Mouse (Mus musculus): Measurements from ENCODE around the gene Lrrfip2. TPM values are rescaled to one million over a fixed set of nuclear protein-coding genes. Genes with fewer than 3 reads are reported as not detected.

Lrrfip2 gene
- polyA plus RNA-seq, 1 experiment from 2014 or later = 39.6 TPM

DNA sequence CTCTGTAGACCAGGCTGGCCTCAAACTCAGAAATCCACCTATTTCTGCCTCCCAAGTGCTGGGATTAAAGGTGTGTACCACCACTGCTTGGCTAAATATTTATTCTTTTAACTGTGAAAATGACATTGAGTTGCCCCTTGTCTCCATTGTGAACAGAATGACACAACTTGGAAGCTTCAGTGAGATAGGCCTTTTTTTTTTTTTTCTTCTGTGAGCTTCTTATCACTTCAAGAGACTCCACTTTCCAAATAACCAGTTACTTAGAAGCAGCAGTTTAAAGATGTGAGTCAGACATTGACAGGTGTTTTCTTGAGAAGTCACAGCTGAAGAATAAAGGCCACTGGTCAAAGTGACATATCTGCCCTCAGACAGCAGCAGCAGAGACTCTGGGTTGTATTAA is 82.8 kb downstream of the Lrrfip2 start:
- Histone ChIP-seq H3K4me3 (ENCODE audit: low read depth, low read length) (no peak overlapping the region), H3K27ac (ENCODE audit: low read depth) (no peak overlapping the region), H3K9me3 (ENCODE audit: low read depth, low read length) (no peaks in the 10 kb centered on the region), H3K36me3 (ENCODE audit: insufficient read depth) (peaks cover 26% of the 10 kb centered on the region), H3K4me1 (ENCODE audit: insufficient read depth) (no peaks in the 10 kb centered on the region), H3K4me2 (no peak overlapping the region), H3K27me3 (ENCODE audit: insufficient read depth, low read length) (no peaks in the 10 kb centered on the region), H3K9ac (no peak overlapping the region)
- TF ChIP-seq CTCF (IDR thresholded peaks at IDR 0.05; ENCODE audit: low read depth) = no peak
- ATAC-seq (ENCODE audit: insufficient read depth) (no peak), DNase-seq (no peak)

- no peak for TF ChIP-seq CTCF (IDR thresholded peaks at IDR 0.05; ENCODE audit: low read depth)
Measured at GRCm38 (mm10) chr9:111204601-111205375, 87.4 kb downstream of the Lrrfip2 start.

DNA sequence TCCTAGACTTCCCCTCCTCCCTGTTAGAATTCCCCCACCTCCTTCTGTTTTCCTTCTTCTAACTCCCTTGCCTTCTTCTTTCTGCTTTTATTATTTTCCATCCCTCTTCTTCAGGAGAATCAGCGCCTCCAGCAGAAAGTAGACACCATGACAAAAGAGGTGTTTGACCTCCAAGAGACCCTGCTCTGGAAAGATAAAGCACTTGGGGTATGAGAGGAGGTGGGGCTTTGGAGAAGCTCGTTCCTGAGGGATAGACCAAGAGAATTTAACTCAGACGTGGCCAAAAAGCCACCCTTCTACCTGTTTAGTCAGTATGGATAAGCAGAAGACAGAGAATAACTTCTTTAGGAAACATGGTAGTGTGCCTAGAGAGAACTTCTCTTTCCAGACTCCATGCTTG is 90.3 kb downstream of the Lrrfip2 start:
- peaks cover 21% of the 10 kb centered on the region; the same call in 1 of the 2 replicates for H3K36me3 ChIP-seq (ENCODE audit: insufficient read depth)
- ATAC-seq (ENCODE audit: insufficient read depth) (no peak), DNase-seq (peak; percentile 49)
- 15% methylated on average over 3 of the region's 3 CpGs for WGBS
- H3K4me2 ChIP-seq = no peak overlapping the region
- H3K27ac ChIP-seq (ENCODE audit: low read depth) = peak overlapping the region; percentile 37; the same call in 1 of the 2 replicates
- no peak overlapping the region for H3K9ac ChIP-seq
- no peaks in the 10 kb centered on the region for H3K27me3 ChIP-seq (ENCODE audit: insufficient read depth, low read length)
- H3K9me3 ChIP-seq (ENCODE audit: low read depth, low read length) = no peaks in the 10 kb centered on the region
- no peak overlapping the region for H3K4me3 ChIP-seq (ENCODE audit: low read depth, low read length)
- H3K4me1 ChIP-seq (ENCODE audit: insufficient read depth) = no peaks in the 10 kb centered on the region
- no peak for TF ChIP-seq CTCF (IDR thresholded peaks at IDR 0.05; ENCODE audit: low read depth)

More at GRCm38 (mm10) chr9:111204601-111205375, 87.4 kb downstream of the Lrrfip2 start:
- Histone ChIP-seq H3K4me1 (ENCODE audit: insufficient read depth) (no peaks in the 10 kb centered on the region), H3K27me3 (ENCODE audit: insufficient read depth, low read length) (no peaks in the 10 kb centered on the region), H3K9me3 (ENCODE audit: low read depth, low read length) (no peaks in the 10 kb centered on the region), H3K9ac (no peak overlapping the region), H3K4me2 (no peak overlapping the region), H3K4me3 (ENCODE audit: low read depth, low read length) (no peak overlapping the region), H3K27ac (ENCODE audit: low read depth) (peak overlapping the region; percentile 27; the same call in 1 of the 2 replicates), H3K36me3 (ENCODE audit: insufficient read depth) (peaks cover 39% of the 10 kb centered on the region)
- peak; percentile 10 for DNase-seq
- WGBS = 48% methylated on average over 9 of the region's 9 CpGs
- no peak for ATAC-seq (ENCODE audit: insufficient read depth)

DNA sequence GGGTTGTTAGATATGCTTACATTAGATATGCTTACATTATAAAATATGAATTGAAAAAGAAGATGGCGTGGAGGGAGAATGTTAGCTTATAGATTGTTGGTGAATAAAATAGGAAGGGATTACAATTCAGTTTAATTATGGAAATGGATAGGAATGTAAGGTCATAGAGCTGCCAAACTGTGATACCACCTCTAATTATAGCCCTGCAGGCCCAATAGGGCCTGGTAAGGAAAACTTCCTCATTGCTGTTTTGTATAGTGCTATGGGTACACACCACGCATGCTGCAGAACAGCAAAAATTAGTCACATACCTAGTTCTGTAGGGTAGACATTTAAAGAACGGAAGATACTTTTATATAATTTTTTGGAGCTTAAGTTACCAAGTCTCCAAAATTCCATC is 90.8 kb downstream of the Lrrfip2 start:
- no peak overlapping the region for H3K4me2 ChIP-seq
- ATAC-seq (ENCODE audit: insufficient read depth) (no peak), DNase-seq (no peak)
- TF ChIP-seq CTCF (IDR thresholded peaks at IDR 0.05; ENCODE audit: low read depth) = no peak
- H3K27me3 ChIP-seq (ENCODE audit: insufficient read depth, low read length) = no peaks in the 10 kb centered on the region
- H3K27ac ChIP-seq (ENCODE audit: low read depth) = no peak overlapping the region
- no peak overlapping the region for H3K4me3 ChIP-seq (ENCODE audit: low read depth, low read length)
- 93% methylated on average over 3 of the region's 3 CpGs for WGBS
- no peaks in the 10 kb centered on the region for H3K9me3 ChIP-seq (ENCODE audit: low read depth, low read length)
- peaks cover 20% of the 10 kb centered on the region; the same call in 1 of the 2 replicates for H3K36me3 ChIP-seq (ENCODE audit: insufficient read depth)
- H3K9ac ChIP-seq = no peak overlapping the region
- no peaks in the 10 kb centered on the region for H3K4me1 ChIP-seq (ENCODE audit: insufficient read depth)

DNA sequence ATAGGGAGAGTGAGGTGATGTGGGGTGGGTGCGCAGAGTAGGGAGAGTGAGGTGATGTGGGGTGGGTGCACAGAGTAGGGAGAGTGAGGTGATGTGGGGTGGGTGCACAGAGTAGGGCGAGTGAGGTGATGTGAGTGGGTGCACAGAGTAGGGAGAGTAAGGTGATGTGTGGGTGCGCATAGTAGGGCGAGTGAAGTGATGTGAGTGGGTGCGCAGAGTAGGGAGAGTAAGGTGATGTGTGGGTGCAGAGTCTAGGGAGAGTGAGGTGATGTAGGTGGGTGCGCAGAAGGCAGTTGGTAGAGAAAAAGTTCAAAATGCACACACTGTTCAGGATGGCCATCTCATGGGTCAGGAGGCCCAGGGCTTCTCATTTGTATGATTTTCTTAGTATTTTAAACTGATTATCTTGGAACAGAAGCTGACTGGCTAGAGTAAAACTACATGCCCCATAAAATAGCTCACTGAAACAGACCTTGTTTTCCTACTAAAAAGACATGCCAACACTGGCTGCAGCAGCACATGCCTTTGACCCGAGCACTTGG is 91.8 kb downstream of the Lrrfip2 start:
- H3K36me3 ChIP-seq (ENCODE audit: insufficient read depth) = peaks cover 20% of the 10 kb centered on the region; the same call in 1 of the 2 replicates
- no peak overlapping the region for H3K4me2 ChIP-seq
- TF ChIP-seq CTCF (IDR thresholded peaks at IDR 0.05; ENCODE audit: low read depth) = no peak
- H3K4me1 ChIP-seq (ENCODE audit: insufficient read depth) = 0 out of 2 replicates have a peak, but pooled peaks cover 3% of the 10 kb centered on the region
- no peak overlapping the region for H3K9ac ChIP-seq
- DNase-seq (no peak), ATAC-seq (ENCODE audit: insufficient read depth) (no peak)
- H3K4me3 ChIP-seq (ENCODE audit: low read depth, low read length) = no peak overlapping the region
- no peaks in the 10 kb centered on the region for H3K9me3 ChIP-seq (ENCODE audit: low read depth, low read length)
- WGBS = 90% methylated on average over 7 of the region's 7 CpGs
- H3K27me3 ChIP-seq (ENCODE audit: insufficient read depth, low read length) = no peaks in the 10 kb centered on the region
- H3K27ac ChIP-seq (ENCODE audit: low read depth) = no peak overlapping the region

GRCm38 (mm10) chr9:111210412-111210811 is 93.0 kb downstream of the Lrrfip2 start:
- H3K4me3 ChIP-seq (ENCODE audit: low read depth, low read length) = no peak overlapping the region
- no peaks in the 10 kb centered on the region for H3K9me3 ChIP-seq (ENCODE audit: low read depth, low read length)
- no peak overlapping the region for H3K27ac ChIP-seq (ENCODE audit: low read depth)
- DNase-seq = no peak
- H3K27me3 ChIP-seq (ENCODE audit: insufficient read depth, low read length) = no peaks in the 10 kb centered on the region
- 78% methylated on average over 4 of the region's 4 CpGs for WGBS
- no peak overlapping the region for H3K9ac ChIP-seq
- no peak for TF ChIP-seq CTCF (IDR thresholded peaks at IDR 0.05; ENCODE audit: low read depth)
- H3K36me3 ChIP-seq (ENCODE audit: insufficient read depth) = peaks cover 30% of the 10 kb centered on the region; the same call in 1 of the 2 replicates
- 0 out of 2 replicates have a peak, but pooled peaks cover 3% of the 10 kb centered on the region for H3K4me1 ChIP-seq (ENCODE audit: insufficient read depth)
- H3K4me2 ChIP-seq = no peak overlapping the region
- no peak for ATAC-seq (ENCODE audit: insufficient read depth)

Measured in lung, embryonic 14.5 days (tissue).